Mouse (Mus musculus): ENCODE data around the gene Kcnh7.

Kcnh7 gene

DNA sequence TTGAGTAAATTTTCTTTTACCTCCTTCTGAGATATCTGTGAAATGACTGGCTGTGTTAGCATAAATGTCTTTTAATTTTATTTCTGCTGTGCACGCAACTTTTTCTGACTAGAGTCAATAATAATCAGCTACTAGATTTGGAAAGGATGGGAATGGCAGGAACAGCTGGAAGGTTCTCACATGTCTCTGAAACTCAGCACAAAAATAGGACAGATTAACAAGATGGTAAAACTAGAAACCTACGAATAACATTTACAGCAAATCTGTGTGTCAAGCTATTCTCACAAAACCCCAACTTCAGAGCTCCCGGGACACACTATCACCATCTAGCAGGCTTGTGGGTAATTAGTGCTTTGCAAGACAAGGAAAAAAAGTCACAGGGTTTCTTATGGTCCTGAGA is 134.2 kb downstream of the Kcnh7 start:
- no peaks in the 10 kb centered on the region for H3K36me3 ChIP-seq (ENCODE audit: control insufficient read depth, insufficient read depth, low read length, poor library complexity, severe bottlenecking)
- H3K27me3 ChIP-seq (ENCODE audit: control insufficient read depth, insufficient read depth, low read length, poor library complexity, severe bottlenecking) = no peaks in the 10 kb centered on the region
- no peak for DNase-seq (ENCODE audit: low read depth, low spot score)

DNA sequence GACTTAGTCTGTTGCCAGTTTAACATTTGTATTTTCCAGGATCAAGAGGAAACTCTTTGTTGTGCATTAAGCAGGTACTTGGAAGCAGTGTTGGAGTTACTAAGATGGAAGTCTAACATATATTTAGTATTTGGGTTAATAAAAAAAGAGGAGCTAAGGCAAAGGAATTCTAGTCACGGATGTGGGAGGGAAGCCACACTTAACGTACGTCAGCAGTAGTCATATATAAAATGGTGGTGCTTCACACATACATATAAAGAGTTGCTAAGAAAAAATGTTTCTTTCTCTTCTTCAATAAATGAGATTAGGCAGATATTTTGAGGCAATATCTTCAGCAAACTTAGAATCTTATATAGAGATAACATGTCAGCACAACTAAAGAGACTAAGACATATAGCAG is 144.4 kb downstream of the Kcnh7 start:
- no peak for DNase-seq (ENCODE audit: low read depth, low spot score)
- no peaks in the 10 kb centered on the region for H3K36me3 ChIP-seq (ENCODE audit: control insufficient read depth, insufficient read depth, low read length, poor library complexity, severe bottlenecking)
- no peaks in the 10 kb centered on the region for H3K27me3 ChIP-seq (ENCODE audit: control insufficient read depth, insufficient read depth, low read length, poor library complexity, severe bottlenecking)

DNA sequence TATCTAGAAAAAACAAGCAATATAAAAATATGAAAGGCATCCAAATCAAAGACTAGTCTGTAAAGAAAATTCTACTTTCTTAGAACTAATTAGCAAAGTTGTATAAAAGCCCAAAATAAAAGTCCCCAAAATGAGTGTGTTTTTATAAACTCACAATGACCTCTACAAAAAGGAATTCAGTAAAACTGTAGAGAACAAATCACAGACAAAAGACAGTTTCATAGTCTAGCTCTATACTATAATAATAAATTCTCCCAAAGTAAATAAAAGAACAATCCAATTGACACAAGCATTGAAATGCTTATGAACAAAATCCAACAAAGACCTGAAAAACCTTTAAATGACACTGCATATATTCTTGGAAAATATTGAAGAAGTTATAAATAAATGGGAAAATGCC is 169.2 kb downstream of the Kcnh7 start:
- no peaks in the 10 kb centered on the region for H3K36me3 ChIP-seq (ENCODE audit: control insufficient read depth, insufficient read depth, low read length, poor library complexity, severe bottlenecking)
- no peak for DNase-seq (ENCODE audit: low read depth, low spot score)
- H3K27me3 ChIP-seq (ENCODE audit: control insufficient read depth, insufficient read depth, low read length, poor library complexity, severe bottlenecking) = no peaks in the 10 kb centered on the region

GRCm38 (mm10) chr2:63009141-63009540 is 174.9 kb downstream of the Kcnh7 start:
- Histone ChIP-seq H3K27me3 (ENCODE audit: control insufficient read depth, insufficient read depth, low read length, poor library complexity, severe bottlenecking) (no peaks in the 10 kb centered on the region), H3K36me3 (ENCODE audit: control insufficient read depth, insufficient read depth, low read length, poor library complexity, severe bottlenecking) (no peaks in the 10 kb centered on the region)
- no peak for DNase-seq (ENCODE audit: low read depth, low spot score)

DNA sequence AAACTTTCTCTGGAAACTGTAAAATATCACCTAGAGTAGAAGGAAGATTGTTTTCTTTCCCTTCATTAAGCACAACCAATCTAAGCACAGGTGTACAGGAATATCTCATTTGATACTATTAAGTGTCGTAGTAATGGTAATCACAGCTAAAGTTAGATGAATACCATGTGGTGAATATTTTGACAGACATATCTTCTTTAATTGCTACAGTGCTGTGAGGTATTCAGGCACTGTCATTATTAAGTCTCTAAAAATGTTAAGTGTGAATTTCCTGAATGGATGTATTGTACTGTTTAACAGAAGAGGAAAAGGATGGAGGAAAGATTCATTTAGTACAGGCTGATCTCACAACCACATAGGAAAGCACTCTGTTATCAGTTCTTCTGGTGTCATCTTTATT is 181.3 kb downstream of the Kcnh7 start:
- no peak for DNase-seq (ENCODE audit: low read depth, low spot score)
- H3K36me3 ChIP-seq (ENCODE audit: control insufficient read depth, insufficient read depth, low read length, poor library complexity, severe bottlenecking) = no peaks in the 10 kb centered on the region
- no peaks in the 10 kb centered on the region for H3K27me3 ChIP-seq (ENCODE audit: control insufficient read depth, insufficient read depth, low read length, poor library complexity, severe bottlenecking)

DNA sequence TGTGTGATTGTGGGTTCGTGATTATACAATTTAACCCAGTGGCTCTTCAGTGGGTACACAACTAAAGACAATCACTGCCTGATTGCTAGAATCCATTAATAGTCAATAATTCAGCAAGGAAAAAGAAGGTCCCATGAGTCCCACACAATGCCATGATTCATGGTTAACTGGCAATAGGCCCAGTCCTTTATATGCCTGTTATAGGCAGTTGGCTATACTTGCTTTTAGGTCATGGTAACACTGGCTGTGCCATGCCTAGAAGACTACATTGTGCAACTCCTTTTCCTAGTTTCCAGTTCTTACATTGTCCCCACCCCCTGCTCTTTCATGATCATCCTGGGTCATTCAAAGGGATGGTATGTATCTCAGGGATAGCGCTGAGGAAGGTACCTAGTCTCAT is 186.4 kb downstream of the Kcnh7 start:
- Histone ChIP-seq H3K27me3 (ENCODE audit: control insufficient read depth, insufficient read depth, low read length, poor library complexity, severe bottlenecking) (no peaks in the 10 kb centered on the region), H3K36me3 (ENCODE audit: control insufficient read depth, insufficient read depth, low read length, poor library complexity, severe bottlenecking) (no peaks in the 10 kb centered on the region)
- DNase-seq (ENCODE audit: low read depth, low spot score) = no peak

DNA sequence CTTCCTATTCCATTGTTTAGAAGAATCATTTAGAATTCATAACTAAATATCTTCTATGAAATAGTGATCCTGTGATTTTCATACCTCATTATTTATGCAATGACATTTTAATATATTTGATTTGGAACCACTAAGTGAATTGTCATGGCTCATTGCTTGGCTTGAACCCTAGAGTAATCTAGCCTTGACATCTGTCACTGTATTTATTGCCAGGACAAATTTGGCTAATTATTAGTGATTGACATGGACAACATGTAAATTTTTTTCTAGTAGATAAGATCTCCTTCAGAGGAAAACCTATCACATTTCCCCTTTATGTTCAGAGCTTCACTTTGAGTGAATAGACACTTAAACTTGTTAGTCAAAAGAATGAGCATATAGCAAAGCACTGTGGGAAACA is 195.5 kb downstream of the Kcnh7 start:
- H3K27me3 ChIP-seq (ENCODE audit: control insufficient read depth, insufficient read depth, low read length, poor library complexity, severe bottlenecking) = no peaks in the 10 kb centered on the region
- DNase-seq (ENCODE audit: low read depth, low spot score) = no peak
- no peaks in the 10 kb centered on the region for H3K36me3 ChIP-seq (ENCODE audit: control insufficient read depth, insufficient read depth, low read length, poor library complexity, severe bottlenecking)

DNA sequence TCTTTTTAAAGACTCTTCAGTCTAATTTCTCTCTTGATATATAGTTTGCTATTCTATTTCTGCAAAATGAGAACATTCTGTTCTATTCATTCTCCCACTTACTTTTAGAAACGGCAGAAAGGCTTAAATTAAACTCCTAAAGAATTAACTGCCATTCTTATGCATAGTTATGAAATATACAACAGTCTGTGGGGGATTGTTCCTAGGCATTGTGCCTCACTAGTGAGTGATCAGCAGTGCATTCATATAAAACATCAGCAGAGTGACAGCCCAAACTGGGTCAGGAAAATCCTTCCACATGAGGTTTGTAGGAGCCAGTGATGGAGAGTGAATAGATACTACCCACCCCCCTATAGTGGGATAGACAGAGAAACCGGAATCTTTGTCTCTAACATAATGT is 200.2 kb downstream of the Kcnh7 start:
- H3K36me3 ChIP-seq (ENCODE audit: control insufficient read depth, insufficient read depth, low read length, poor library complexity, severe bottlenecking) = no peaks in the 10 kb centered on the region
- DNase-seq (ENCODE audit: low read depth, low spot score) = no peak
- no peaks in the 10 kb centered on the region for H3K27me3 ChIP-seq (ENCODE audit: control insufficient read depth, insufficient read depth, low read length, poor library complexity, severe bottlenecking)

DNA sequence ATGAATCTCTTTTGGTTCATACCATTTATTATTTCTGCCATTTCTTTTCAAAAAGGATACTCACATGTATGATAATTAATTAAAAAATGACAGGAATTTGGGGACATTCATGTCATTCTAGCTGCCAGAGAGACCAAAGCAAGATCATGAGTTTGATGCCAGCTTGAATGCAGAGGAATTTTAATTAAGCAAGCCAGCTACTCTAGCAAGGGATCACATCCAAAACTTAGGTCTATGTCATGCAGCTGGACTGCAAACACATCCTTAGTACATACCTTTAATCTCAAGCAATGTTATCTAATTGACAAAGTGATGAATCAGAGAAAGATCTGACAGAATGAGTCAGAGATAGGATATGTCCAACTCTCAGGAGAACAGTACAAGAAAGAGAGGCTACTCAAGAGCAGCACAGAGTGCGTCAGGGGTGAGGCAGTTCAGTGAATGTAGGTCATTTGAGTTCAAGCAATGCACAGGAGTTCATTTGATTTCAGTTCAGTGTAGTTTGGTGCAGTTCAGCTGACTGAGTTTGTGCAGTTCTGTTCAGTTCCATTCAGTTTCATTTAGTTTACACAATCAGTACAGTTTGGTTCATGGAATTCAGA is 248.7 kb downstream of the Kcnh7 start:
- DNase-seq (ENCODE audit: low read depth, low spot score) = no peak
- Histone ChIP-seq H3K27me3 (ENCODE audit: control insufficient read depth, insufficient read depth, low read length, poor library complexity, severe bottlenecking) (no peaks in the 10 kb centered on the region), H3K36me3 (ENCODE audit: control insufficient read depth, insufficient read depth, low read length, poor library complexity, severe bottlenecking) (no peaks in the 10 kb centered on the region)

DNA sequence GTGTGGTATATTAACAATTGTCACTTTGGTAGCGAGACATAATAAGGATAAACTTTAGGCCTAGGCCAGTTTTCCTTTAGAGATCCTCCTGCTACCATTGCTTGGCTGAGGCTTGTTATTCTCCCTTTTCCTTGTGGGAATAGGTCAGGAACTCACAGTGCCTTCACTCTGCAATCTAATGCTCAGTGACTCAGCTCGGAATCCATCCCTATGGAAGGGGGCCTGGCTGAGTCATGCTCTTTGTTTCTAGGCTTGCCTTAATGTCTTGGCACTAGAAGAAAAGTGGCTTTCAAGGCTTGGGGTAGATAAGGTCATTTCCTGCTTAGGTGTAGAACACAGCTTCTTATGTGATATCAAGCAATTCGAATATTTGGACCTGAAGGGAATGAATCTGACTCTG is 255.6 kb downstream of the Kcnh7 start:
- H3K27me3 ChIP-seq (ENCODE audit: control insufficient read depth, insufficient read depth, low read length, poor library complexity, severe bottlenecking) = no peaks in the 10 kb centered on the region
- H3K36me3 ChIP-seq (ENCODE audit: control insufficient read depth, insufficient read depth, low read length, poor library complexity, severe bottlenecking) = no peaks in the 10 kb centered on the region
- no peak for DNase-seq (ENCODE audit: low read depth, low spot score)

GRCm38 (mm10) chr2:62928065-62928464 is 256.0 kb downstream of the Kcnh7 start:
- no peak for DNase-seq (ENCODE audit: low read depth, low spot score)
- H3K36me3 ChIP-seq (ENCODE audit: control insufficient read depth, insufficient read depth, low read length, poor library complexity, severe bottlenecking) = no peaks in the 10 kb centered on the region
- H3K27me3 ChIP-seq (ENCODE audit: control insufficient read depth, insufficient read depth, low read length, poor library complexity, severe bottlenecking) = no peaks in the 10 kb centered on the region

- no peak for DNase-seq (ENCODE audit: low read depth, low spot score)
- H3K27me3 ChIP-seq (ENCODE audit: control insufficient read depth, insufficient read depth, low read length, poor library complexity, severe bottlenecking) = no peaks in the 10 kb centered on the region
- H3K36me3 ChIP-seq (ENCODE audit: control insufficient read depth, insufficient read depth, low read length, poor library complexity, severe bottlenecking) = no peaks in the 10 kb centered on the region
These were observed 260.3 kb downstream of the Kcnh7 start for GRCm38 (mm10) chr2:62923803-62924202.

- Histone ChIP-seq H3K27me3 (ENCODE audit: control insufficient read depth, insufficient read depth, low read length, poor library complexity, severe bottlenecking) (no peaks in the 10 kb centered on the region), H3K36me3 (ENCODE audit: control insufficient read depth, insufficient read depth, low read length, poor library complexity, severe bottlenecking) (no peaks in the 10 kb centered on the region)
- no peak for DNase-seq (ENCODE audit: low read depth, low spot score)
These were observed 276.4 kb downstream of the Kcnh7 start for GRCm38 (mm10) chr2:62907688-62908087.

DNA sequence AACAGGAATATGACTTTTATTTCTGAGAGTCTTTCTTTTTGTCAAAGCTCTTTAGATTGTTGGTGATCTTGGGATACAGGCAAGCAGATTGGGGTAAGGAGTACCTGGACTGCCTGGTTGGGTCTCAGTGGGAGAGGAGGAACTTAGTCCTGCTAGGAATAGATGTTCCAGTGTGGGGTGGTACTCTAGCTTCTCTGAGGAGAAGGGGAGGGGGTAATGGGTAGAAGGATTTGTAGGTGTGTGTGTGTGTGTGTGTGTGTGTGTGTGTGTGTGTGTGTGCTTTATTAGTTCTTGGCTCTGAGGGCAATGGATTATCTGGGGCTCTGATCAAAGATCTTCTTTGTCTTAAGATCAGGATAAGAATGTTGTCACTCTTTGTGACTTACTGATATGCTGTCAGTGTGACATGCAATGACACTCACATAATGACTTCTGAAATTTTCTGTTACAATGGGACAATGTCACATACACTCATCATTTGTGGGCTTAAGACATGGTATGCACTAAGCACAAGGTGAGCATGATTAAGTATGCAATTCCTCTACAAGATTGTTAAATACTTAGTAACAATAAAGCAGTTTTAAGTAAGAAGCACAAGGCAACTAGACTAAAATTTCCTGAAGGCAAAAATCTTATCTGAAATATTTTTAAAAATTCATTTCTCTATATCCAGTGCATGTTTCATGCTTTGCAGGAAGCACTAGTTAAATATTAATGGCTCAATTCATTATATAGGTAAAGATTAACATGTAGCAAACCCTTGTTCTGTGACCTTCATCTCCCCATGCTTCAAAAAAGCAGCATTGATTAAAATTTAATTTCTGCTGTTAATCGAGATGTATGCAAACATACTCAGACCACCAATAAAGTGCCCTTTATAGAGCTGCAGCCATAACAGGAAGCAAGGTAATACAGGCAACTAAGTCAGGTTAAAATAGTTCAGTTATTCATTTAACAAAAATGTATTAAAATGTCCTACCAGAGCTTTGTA is 281.4 kb downstream of the Kcnh7 start:
- Histone ChIP-seq H3K36me3 (ENCODE audit: control insufficient read depth, insufficient read depth, low read length, poor library complexity, severe bottlenecking) (no peaks in the 10 kb centered on the region), H3K27me3 (ENCODE audit: control insufficient read depth, insufficient read depth, low read length, poor library complexity, severe bottlenecking) (no peaks in the 10 kb centered on the region)
- DNase-seq (ENCODE audit: low read depth, low spot score) = no peak

DNA sequence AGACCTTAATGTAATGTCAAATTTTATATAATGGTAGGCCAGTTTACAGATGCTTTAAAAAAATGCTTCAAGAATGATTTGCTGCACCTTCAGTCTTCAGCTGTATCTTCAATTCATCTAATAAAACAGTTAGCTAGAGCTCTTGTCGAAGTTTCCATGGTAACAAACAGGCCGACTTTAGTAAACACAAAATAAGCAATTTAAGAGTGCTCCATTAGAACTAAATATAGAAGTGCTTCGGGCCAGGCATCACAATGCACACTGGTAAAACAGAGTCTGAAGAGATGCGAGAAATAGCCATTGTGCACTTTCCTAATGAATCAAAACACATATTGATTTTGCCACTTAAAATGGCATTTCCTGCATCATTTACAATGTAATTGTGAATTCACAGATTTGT is 305.3 kb downstream of the Kcnh7 start:
- Histone ChIP-seq H3K27me3 (ENCODE audit: control insufficient read depth, insufficient read depth, low read length, poor library complexity, severe bottlenecking) (no peaks in the 10 kb centered on the region), H3K36me3 (ENCODE audit: control insufficient read depth, insufficient read depth, low read length, poor library complexity, severe bottlenecking) (no peaks in the 10 kb centered on the region)
- no peak for DNase-seq (ENCODE audit: low read depth, low spot score)

All from splenic B cell, adult 2 months (primary cell).